Mouse (Mus musculus) cerebellum, postnatal 10 days (tissue): ENCODE measurements around the gene Lrrc8a.

Experiments used
- DNase-seq, 2 experiments: peaks; one replicate each; pipeline ENCODE4 v3.0.0; 2021; ENCODE audit warnings: mixed read lengths in 2 of 2

The Lrrc8a gene

DNA sequence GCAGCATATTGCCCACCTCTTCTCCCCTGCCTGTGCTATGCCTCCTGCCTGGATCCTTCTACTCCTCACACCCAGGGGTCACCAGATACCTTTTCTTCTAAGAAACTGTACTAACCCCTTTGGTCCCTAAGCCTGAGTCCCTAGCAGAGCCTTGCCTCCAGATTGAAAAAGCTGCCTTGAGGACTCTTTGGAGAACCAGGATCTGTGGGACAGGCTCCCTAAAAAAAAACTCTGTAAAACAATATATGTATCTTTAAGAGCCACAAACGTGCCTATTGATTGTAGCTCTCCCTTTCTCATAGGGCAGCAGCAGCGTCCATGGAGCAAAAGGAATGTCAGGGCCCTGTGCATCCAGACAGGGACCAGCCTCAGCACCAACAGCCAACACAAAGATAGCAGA is 2.8 kb downstream of the Lrrc8a start, which contains the start of gene Gm28035:
Gm28035 (plus strand) TSS at position 301 of the 400 bp plus-strand sequence.
- DNase-seq = no peak

- DNase-seq = peak; percentile 52 to 65
These were observed 5.0 kb downstream of the Lrrc8a start for GRCm38 (mm10) chr2:30242509-30242908.

DNA sequence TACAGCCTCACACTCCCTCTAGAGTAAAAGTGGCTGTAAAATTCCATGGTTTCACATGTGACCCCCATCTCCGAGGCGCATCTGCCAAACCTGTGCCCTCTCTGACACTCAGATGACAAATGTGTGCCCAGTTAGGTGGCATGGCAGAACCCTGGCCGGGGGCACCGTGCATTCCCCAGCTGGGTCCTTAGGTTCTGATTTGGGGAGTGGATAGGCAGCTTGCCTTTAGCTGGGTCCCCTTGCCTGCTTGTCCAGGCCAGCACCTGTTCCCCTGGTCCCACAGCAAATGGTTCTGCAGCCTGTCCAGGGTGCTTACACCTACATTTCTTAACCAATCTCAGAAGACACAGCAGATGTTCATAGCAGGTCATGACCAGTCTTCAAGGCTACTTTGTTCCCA is 5.9 kb downstream of the Lrrc8a start:
- no peak for DNase-seq

- DNase-seq = no peak
These were observed 7.2 kb downstream of the Lrrc8a start for GRCm38 (mm10) chr2:30244595-30245178.

- DNase-seq = no peak
These were observed 9.5 kb downstream of the Lrrc8a start for GRCm38 (mm10) chr2:30247036-30247435.

DNA sequence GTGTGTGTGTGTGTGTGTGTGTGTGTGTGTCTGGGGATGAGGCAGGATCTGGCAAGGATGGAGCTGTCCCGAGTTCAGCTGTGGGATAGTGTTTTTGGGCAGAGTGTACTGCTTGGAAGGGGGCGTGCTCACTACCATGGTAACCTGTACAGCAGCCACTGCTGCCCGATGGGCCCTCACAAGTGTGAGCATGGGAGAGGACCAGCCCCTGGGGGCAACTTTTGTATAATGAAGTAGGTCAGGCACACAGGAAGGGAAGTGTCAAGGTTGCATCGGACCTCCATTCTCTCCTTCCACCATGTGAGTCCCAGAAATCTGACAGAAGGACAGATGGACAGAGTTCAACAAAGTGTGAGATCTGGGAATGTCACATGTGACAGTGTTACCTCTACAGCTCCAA is 10.2 kb downstream of the Lrrc8a start:
- no peak for DNase-seq

- no peak for DNase-seq
These were observed 11.7 kb downstream of the Lrrc8a start for GRCm38 (mm10) chr2:30249182-30249581.

DNA sequence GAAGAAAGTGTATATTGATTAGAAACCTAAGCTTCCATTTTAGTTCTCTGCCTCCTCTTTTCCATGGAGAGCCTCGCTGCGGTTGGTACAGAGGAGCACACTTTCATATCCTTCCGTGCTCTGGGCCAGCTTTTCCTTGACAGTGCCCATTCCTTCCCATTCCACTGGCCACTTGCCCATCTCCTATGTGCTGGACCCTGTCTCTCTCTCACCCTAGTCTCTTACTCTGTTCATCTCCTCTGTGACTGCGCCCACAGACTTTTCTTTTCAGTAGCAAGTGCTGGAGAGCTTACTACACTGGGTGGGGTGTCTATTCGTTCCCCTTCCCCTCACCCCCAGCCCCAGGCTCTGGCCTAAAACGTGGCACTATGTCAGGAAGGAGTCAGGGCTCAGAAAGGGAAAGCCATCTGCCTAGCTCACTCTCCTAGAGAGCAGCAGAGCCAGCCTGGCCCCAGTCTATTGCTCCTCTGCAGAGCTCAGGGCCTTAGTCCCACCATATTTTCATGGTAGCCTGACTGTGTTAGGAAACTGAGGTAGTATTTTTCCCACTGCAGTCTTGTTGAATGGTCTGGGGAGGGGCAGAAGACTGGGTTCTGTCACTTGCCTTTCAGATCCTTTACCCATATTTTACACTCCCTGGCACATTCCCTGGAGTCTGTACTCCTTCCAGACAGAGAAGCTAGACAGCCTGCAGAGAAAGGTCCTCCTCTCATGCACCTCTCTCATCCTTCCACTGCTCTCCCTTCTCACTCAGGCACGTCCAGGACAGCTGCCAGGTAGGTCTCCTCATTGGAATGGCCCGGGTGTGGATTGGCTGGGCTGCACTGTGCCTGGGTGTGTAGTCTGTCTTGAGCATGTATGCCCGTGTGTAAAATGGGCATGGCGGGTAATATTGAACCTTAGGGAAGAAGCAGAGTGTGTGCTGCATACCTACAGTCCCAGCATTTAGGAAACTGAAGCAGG is 12.9 kb downstream of the Lrrc8a start:
- peak; percentile 72 to 73 for DNase-seq

DNA sequence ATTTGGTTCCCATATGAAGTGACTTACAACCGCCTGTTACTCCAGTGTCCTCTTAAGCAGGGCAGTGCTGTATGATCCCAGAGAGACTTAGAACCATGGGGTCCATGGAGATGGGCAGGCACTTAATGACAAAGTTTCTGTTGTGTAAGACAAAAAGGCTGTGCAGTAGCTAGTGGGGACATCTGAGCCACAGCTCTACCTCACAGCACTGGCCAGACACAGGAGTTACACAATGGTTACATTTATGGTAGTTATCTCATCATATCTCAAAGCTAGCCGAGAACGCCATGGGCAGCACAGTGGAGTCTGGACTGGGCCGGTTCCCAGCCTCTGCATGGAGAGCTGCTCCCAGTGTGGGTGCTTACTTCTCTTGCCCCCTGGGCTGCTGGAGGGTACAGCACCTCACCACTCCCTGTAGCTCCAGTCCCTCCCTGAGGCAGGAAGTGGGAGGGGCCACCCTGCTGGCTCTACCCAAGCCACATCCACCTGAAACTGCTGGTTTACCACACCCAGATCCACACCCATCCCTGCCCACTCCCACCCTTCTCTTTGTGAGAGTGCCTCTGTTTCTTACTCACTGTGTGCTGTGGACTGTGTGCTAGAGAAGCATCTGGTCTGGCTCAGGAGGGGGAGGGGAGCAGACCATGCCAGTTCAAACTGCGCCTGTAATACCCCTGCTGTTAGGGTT is 14.0 kb downstream of the Lrrc8a start:
- DNase-seq = peak; percentile 57 to 67

GRCm38 (mm10) chr2:30252521-30252920 is 15.0 kb downstream of the Lrrc8a start:
- DNase-seq = peak in 1 of 2 experiments; percentile 39

DNA sequence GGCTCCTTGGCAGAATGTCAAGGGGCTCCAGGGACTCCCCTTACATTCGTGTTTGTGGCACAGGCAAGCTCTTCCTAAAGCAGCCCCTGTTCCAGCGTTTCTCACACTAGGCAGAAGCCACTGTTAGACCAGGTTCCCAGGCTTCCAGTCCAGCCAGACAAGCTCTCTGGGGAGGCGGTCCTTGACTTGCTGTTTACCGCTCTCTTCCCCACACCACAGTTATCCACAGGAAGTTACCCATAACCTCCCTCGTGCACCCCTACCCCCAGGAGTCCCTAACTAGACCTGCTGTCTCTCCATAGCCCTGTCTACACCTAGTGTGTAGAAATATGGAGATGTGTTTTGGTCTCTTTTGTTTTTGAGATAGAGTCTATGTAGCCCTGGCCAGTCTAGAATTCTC is 16.3 kb downstream of the Lrrc8a start:
- no peak for DNase-seq

- DNase-seq = no peak
These were observed 18.3 kb downstream of the Lrrc8a start for GRCm38 (mm10) chr2:30255631-30256395.

DNA sequence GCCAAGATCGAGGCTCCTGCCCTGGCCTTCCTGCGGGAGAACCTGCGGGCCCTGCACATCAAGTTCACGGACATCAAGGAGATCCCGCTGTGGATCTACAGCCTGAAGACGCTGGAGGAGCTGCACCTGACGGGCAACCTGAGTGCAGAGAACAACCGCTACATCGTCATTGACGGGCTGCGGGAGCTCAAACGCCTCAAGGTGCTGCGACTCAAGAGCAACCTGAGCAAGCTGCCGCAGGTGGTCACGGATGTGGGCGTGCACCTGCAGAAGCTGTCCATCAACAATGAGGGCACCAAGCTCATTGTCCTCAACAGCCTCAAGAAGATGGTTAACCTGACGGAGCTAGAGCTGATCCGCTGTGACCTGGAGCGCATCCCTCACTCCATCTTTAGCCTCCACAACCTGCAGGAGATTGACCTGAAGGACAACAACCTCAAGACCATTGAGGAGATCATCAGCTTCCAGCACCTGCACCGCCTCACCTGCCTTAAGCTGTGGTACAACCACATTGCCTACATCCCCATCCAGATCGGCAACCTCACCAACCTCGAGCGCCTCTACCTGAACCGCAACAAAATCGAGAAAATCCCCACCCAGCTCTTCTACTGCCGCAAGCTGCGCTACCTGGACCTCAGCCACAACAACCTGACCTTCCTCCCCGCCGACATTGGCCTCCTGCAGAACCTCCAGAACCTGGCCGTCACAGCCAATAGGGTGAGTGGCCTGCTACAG is 19.3 kb downstream of the Lrrc8a start:
- DNase-seq = no peak

GRCm38 (mm10) chr2:30257699-30258460 is 20.4 kb downstream of the Lrrc8a start:
- DNase-seq = no peak

- no peak for DNase-seq
These were observed 21.1 kb downstream of the Lrrc8a start for GRCm38 (mm10) chr2:30258600-30258999.

DNA sequence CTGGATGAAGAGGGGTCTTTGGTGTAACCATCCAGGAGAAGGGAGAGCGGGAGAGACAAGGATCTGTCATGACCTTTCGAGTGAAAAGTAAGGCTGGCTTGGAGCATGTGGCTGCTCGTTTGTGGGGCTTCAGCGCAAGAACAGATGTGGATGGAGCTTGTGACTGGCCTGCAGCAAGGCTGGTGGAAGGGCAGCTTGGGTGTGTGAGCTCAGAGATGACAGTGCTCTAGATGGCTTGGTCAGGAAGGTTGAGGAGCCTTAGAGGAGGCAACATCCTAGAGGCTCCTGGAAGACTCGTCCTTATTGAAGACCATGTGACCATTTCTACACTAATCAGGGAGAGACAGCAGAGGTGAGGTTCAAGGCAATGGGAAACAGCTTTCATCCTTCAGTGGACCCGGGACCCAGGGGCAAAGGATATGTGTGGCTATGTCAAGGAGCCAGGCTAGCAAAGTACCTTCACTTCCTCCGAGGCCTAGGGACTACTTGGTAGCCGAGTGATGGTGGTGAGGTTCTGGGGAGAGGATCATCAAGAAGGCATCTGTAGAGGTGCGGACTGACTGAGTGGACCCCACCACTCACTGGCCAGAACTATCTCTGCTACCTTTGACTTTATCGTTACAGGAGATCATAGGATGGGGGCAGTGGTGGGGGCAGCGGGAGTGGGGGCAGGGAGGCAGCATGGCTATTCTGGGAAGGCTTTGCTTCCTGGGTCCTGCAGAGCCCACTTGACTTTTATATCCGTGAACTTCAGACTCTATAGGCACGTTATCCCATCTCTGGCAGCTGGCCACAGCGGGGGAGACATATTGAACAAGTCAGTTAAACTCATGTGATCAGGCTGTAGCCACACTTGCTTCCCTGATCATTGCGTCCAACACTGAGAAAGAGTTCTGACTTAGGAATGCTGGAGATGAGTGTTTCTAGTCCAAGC is 21.9 kb downstream of the Lrrc8a start:
- peak in 1 of 2 experiments; percentile 46 for DNase-seq

DNA sequence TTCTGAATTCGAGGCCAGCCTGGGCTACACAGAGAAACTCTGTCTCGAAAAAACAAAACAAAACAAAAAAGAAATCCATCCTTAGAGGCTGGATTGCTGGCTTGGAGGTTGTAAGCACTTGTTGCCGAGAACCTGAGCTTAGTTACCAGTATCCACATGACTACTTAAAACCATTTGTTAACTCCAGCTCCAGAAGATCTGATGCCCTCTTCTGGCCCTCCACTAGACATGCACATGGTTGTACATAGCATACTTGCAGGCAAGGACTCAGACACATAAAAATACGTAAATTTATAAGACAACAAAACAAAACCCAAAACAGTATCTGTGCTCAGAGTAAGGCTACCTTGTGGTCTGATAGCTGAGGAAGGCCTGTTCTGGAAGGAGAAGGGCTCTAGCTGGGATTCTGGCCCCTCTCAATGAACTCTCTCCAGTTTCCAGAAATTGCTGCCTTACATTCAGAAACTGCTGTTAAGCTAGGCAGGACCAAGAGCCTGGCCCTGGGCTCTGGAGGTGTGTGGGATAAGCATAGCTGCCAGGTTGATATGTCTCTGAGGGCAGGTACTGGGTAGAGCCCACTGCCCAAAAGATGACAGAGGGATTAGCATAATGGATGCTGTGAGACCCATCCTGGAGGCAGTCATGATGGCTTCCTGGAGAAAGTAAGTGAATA is 23.7 kb downstream of the Lrrc8a start:
- DNase-seq = no peak

DNA sequence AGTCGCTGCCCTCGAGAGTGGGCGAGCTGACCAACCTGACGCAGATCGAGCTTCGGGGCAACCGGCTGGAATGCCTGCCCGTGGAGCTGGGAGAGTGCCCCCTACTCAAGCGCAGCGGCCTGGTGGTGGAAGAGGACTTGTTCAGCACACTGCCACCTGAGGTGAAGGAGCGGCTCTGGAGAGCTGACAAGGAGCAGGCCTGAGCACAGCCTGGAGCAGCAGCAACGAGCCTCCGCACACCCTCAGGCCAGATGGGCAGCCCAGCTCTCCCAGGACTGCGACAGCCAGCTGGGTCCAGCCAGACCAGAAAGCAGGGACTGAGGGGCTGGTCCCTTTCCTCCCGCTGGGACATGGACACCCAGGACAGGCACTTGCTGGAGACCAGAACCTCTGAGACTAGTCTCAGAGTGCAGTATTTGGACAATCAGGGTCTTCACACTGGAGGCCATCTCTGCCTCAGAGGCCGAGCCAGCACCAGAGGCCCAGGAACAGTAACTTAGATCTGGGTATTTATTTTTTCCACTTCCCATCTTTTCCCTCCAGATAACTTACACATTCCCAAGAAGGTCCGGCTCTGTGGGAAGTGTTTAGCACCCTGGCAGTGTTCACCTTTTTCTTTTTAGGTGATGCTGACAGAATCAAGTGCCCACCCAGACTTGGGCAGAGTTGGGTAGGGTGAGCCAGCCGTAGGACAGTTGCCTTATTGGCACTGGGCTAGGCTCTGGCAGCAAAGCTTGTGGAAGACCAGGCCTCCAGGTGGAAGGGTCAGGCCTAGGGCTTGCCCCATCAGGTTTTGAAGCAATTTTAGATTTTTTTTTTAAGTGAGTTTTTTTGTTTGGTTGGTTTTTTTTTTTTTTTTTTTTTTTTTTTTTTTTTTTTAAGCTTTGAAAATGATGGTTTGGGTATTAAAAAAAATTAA is 24.7 kb downstream of the Lrrc8a start:
- DNase-seq = peak; percentile 64 to 69
